Mouse (Mus musculus) bone marrow macrophage, adult 2 months (primary cell): ENCODE results near the gene Fancd2.

Experiments
- CTCF ChIP-seq: IDR thresholded peaks from 2 replicates; pipeline ENCODE4 v1.5.1; 2012; ENCODE audit warnings: low read depth, mild to moderate bottlenecking, low read length, moderate library complexity
- POLR2A ChIP-seq: IDR thresholded peaks from 2 replicates; pipeline ENCODE4 v1.6.1; 2012; ENCODE audit warnings: mild to moderate bottlenecking, low read depth, low read length, borderline replicate concordance

DNA sequence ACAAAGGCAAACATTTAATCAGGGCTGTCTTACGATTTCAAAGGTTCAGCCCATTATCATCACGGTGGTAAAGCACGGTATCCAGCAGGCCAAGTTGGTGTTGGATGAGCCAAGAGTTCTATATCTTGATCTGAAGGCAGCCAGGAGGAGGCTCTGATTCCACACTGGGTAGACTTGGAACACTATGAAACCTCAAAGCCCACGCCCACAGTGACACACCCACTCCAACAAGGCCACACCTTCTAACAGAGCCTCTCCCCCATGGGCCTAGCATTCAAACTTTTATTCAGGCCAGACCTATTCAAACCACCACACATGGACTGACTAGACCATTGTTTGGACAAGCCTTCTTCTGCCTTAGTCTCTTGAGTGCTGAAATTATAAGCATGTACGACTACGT is 71.3 kb downstream of the Fancd2 start:
- TF ChIP-seq CTCF (no peak), POLR2A (no peak)
